Mouse (Mus musculus) spleen, adult 2 months (tissue): ENCODE measurements around the gene Apba3. TPM values are rescaled to one million over a fixed set of nuclear protein-coding genes. Genes with fewer than 3 reads are reported as not detected.
A peak's percentile ranks its signal among the peaks of the same experiment; 100 is the strongest.

ENCODE experiments used
- DNase-seq, 2 experiments: peaks; one replicate each; pipeline versions ENCODE4 v3.0.0 to v3.0.0-alpha.2; 2012 to 2021; ENCODE audit warnings: low spot score in 2 of 2, low read depth in 1 of 2
- H3K27ac ChIP-seq: fragments of 200-500 bp; 2 replicates; pipeline ENCODE4 v1.5.1; 2012; ENCODE audit warnings: low read length, inconsistent platforms; ENCODE audit not compliant: insufficient read depth
- H3K27me3 ChIP-seq: fragments of 200-500 bp; 2 replicates; pipeline ENCODE4 v1.6.1; 2012; ENCODE audit warnings: mild to moderate bottlenecking, moderate library complexity, low read length, inconsistent platforms; ENCODE audit not compliant: control insufficient read depth, insufficient read depth
- H3K36me3 ChIP-seq: fragments of 200-500 bp; 2 replicates; pipeline ENCODE4 v1.6.1; 2012; ENCODE audit warnings: mild to moderate bottlenecking, low read length, inconsistent platforms; ENCODE audit not compliant: control insufficient read depth, insufficient read depth
- H3K4me1 ChIP-seq: fragments of 200-500 bp; 2 replicates; pipeline ENCODE4 v1.6.1; 2011; ENCODE audit warnings: inconsistent platforms; ENCODE audit not compliant: control insufficient read depth, insufficient read depth, insufficient read length
- H3K4me3 ChIP-seq: fragments of 200-500 bp; 2 replicates; pipeline ENCODE4 v1.5.1; 2011; ENCODE audit warnings: mild to moderate bottlenecking, inconsistent platforms; ENCODE audit not compliant: insufficient read depth, insufficient read length; ENCODE audit errors: extremely low read depth
- CTCF ChIP-seq: fragments of 200-500 bp; IDR thresholded peaks from 2 replicates; pipeline ENCODE4 v1.5.1; 2011; ENCODE audit warnings: mild to moderate bottlenecking, inconsistent platforms; ENCODE audit not compliant: insufficient read depth, insufficient read length, insufficient replicate concordance; ENCODE audit errors: extremely low read depth
- POLR2A ChIP-seq: fragments of 200-500 bp; IDR thresholded peaks from 2 replicates; pipeline ENCODE4 v1.6.1; 2011; ENCODE audit warnings: low read depth, low read length, inconsistent platforms
- WGBS: fragments of 180-500 bp; shearing (Covaris S2); methylation state at CpG from one replicate; pipeline ENCODE4 v1.1.7; 2018; 5-methylcytosine and 5-hydroxymethylcytosine counted together
- polyA plus RNA-seq: library from polyadenylated mRNA; depleted of rRNA; stranded (reverse); fragments of >200 nt; gene quantifications from 2 replicates; pipeline ENCODE4 v1.2.3, GENCODE M21; 2012

The Apba3 gene
- polyA plus RNA-seq, 1 experiment, result 63.0 TPM

GRCm38 (mm10) chr10:81306173-81306668, 39.5 kb downstream of the Apba3 start:
- whole genome bisulfite sequencing, result 85% methylated on average over 12 of the region's 12 CpGs
- TF ChIP-seq POLR2A, result no peak
- TF ChIP-seq CTCF, result no peak
- Histone ChIP-seq H3K27me3 (no peaks in the 10 kb centered on the region), H3K27ac (peak overlapping the region; percentile 2; the same call in 1 of the 2 replicates), H3K4me3 (no peak overlapping the region), H3K4me1 (peaks cover 36% of the 10 kb centered on the region), H3K36me3 (peaks cover 37% of the 10 kb centered on the region)
- no peak for DNase-seq

- 96% methylated on average over 21 of the region's 21 CpGs for WGBS
- Histone ChIP-seq H3K27ac (no peak overlapping the region), H3K36me3 (peaks cover 46% of the 10 kb centered on the region), H3K27me3 (no peaks in the 10 kb centered on the region), H3K4me3 (no peak overlapping the region), H3K4me1 (peaks cover 27% of the 10 kb centered on the region)
- DNase-seq, result no peak
- no peak for TF ChIP-seq POLR2A
Observed at GRCm38 (mm10) chr10:81306837-81307682, 40.3 kb downstream of the Apba3 start.

- H3K4me1 ChIP-seq, result peaks cover 3% of the 10 kb centered on the region; the same call in 1 of the 2 replicates
- no peak overlapping the region for H3K27ac ChIP-seq
- no peaks in the 10 kb centered on the region for H3K27me3 ChIP-seq
- WGBS, result 61% methylated on average over 5 of the region's 5 CpGs
- DNase-seq, result no peak
- no peak overlapping the region for H3K4me3 ChIP-seq
- peaks cover 62% of the 10 kb centered on the region for H3K36me3 ChIP-seq
- TF ChIP-seq CTCF (no peak), POLR2A (no peak)
Observed at GRCm38 (mm10) chr10:81309571-81309970, 42.8 kb downstream of the Apba3 start.

- Histone ChIP-seq H3K4me3 (no peak overlapping the region), H3K4me1 (peaks cover 3% of the 10 kb centered on the region; the same call in 1 of the 2 replicates), H3K27ac (no peak overlapping the region), H3K27me3 (no peaks in the 10 kb centered on the region), H3K36me3 (peaks cover 56% of the 10 kb centered on the region)
- DNase-seq, result no peak
- WGBS, result 93% methylated on average over 13 of the region's 13 CpGs
- no peak for TF ChIP-seq CTCF
- TF ChIP-seq POLR2A, result no peak
Observed at GRCm38 (mm10) chr10:81313581-81313980, 46.8 kb downstream of the Apba3 start.

- DNase-seq, result no peak
- TF ChIP-seq POLR2A, result no peak
- TF ChIP-seq CTCF, result no peak
- WGBS, result 77% methylated on average over 7 of the region's 7 CpGs
- H3K27ac ChIP-seq, result no peak overlapping the region
- no peak overlapping the region for H3K4me3 ChIP-seq
- peaks cover 3% of the 10 kb centered on the region; the same call in 1 of the 2 replicates for H3K4me1 ChIP-seq
- H3K27me3 ChIP-seq, result no peaks in the 10 kb centered on the region
- H3K36me3 ChIP-seq, result peaks cover 53% of the 10 kb centered on the region
Observed at GRCm38 (mm10) chr10:81314201-81314600, 47.4 kb downstream of the Apba3 start.

- H3K27ac ChIP-seq, result no peak overlapping the region
- DNase-seq, result no peak
- no peaks in the 10 kb centered on the region for H3K27me3 ChIP-seq
- H3K4me1 ChIP-seq, result peaks cover 5% of the 10 kb centered on the region; the same call in 1 of the 2 replicates
- WGBS, result 86% methylated on average over 16 of the region's 16 CpGs
- no peak for TF ChIP-seq CTCF
- H3K4me3 ChIP-seq, result no peak overlapping the region
- H3K36me3 ChIP-seq, result peaks cover 42% of the 10 kb centered on the region
Observed at GRCm38 (mm10) chr10:81315587-81315986, 48.8 kb downstream of the Apba3 start.
